Mouse (Mus musculus): ENCODE data around the gene Myo1g. TPM values are rescaled to one million over a fixed set of nuclear protein-coding genes. Genes with fewer than 3 reads are reported as not detected.
"Not testable (repeated sequence)": the region's sequence is repeated elsewhere in the genome, so short reads cannot be mapped to it uniquely, and the experiment has no call there.

The Myo1g gene
- polyA plus RNA-seq, 1 experiment from 2014 or later = 0.60 TPM

DNA sequence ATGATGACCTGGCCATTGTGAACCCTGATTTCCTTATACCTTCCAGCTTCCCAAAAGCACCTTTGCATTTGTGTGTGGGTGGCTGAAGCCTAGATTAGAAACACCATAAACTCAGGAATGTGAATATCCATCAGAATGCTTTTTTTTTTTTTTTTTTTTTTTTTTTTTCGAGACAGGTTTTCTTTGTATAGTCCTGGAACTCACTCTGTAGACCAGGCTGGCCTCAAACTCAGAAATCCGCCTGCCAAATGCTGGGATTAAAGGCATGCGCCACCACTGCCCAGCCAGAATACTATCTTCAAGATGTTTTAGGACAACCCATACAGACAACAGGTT is 25.1 kb upstream of the Myo1g start:
- Histone ChIP-seq H3K9me3 (ENCODE audit: control insufficient read depth, low read length) (no peaks in the 10 kb centered on the region), H3K9ac (ENCODE audit: low read depth, low read length) (peak overlapping the region; percentile 91), H3K27ac (ENCODE audit: low read depth, low read length) (peak overlapping the region; percentile 98), H3K4me1 (ENCODE audit: control insufficient read depth, insufficient read depth, low read length) (peaks cover 7% of the 10 kb centered on the region; the same call in 1 of the 2 replicates), H3K27me3 (ENCODE audit: control insufficient read depth, insufficient read depth, low read length) (no peaks in the 10 kb centered on the region), H3K36me3 (ENCODE audit: control insufficient read depth, insufficient read depth, low read length) (no peaks in the 10 kb centered on the region), H3K4me3 (ENCODE audit: low read length) (peak overlapping the region; percentile 87), H3K4me2 (replicated peaks; ENCODE audit: low read depth, low read length) (peak overlapping the region; percentile 79)
- 16% methylated on average over 3 of the region's 3 CpGs for WGBS
- ATAC-seq (ENCODE audit: low FRiP score, low TSS enrichment) = peak; percentile 3; the same call in 1 of the 2 replicates

DNA sequence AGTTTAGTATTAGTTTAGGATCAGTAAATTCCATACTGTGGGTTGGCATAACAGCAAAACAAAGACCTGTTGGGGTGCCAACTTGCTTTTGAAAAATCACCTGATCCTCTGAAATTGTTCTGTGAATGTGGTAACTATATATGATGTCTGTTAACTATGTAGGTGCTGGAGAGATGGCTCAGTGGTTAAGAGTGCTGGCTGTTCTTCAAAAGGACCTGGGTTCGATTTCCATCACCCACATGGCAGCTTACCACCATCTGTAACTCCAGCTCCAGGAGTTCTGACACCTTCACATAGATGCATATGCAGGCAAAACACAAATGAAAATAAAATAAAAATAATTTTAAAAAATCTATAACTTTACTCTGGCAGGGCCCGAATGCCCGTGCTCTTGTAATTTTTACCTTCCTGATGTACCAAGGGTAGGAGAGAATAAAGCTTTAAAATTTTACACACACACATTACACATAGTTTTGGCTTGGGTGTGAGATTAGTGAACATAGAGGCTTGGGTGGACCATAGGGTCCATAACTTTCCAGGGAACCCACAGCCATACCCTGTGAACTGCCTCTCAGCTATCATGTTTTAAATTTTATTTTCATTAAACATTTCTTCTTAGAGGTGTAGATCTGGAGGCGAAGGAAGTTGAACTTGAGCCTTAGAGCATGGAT is 24.6 kb upstream of the Myo1g start:
- 95% methylated on average over 4 of the region's 4 CpGs for WGBS
- no peaks in the 10 kb centered on the region for H3K36me3 ChIP-seq (ENCODE audit: control insufficient read depth, insufficient read depth, low read length)
- no peak overlapping the region; the same call in 1 of the 2 replicates for H3K4me2 ChIP-seq (replicated peaks; ENCODE audit: low read depth, low read length)
- H3K9ac ChIP-seq (ENCODE audit: low read depth, low read length) = no peak overlapping the region
- H3K27ac ChIP-seq (ENCODE audit: low read depth, low read length) = peak overlapping the region; percentile 98
- no peak for ATAC-seq (ENCODE audit: low FRiP score, low TSS enrichment)
- no peak overlapping the region for H3K4me3 ChIP-seq (ENCODE audit: low read length)
- no peaks in the 10 kb centered on the region for H3K9me3 ChIP-seq (ENCODE audit: control insufficient read depth, low read length)
- H3K27me3 ChIP-seq (ENCODE audit: control insufficient read depth, insufficient read depth, low read length) = no peaks in the 10 kb centered on the region
- H3K4me1 ChIP-seq (ENCODE audit: control insufficient read depth, insufficient read depth, low read length) = peaks cover 7% of the 10 kb centered on the region; the same call in 1 of the 2 replicates

GRCm38 (mm10) chr11:6544683-6545082 is 23.9 kb upstream of the Myo1g start:
- H3K4me2 ChIP-seq (replicated peaks; ENCODE audit: low read depth, low read length) = no peak overlapping the region

DNA sequence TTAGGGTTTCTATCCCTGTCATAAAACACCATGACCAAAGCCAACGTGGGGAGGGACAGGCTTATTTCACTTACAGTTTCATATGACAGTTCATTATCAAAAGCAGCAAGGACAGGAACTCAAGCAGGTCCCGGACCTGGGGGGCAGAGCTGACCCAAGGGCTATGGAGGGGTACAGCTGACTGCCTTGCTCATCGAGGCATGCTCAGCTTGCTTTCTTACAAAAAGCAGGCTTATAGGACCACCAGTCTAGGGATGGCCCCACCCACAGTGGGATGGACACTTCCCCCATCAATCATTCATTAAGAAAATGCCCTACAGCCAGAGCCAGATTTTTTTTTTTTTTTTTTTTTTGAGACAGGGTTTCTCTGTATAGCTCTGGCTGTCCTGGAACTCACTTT is 10.0 kb upstream of the Myo1g start:
- Histone ChIP-seq H3K27ac (ENCODE audit: low read depth, low read length) (no peak overlapping the region), H3K4me1 (ENCODE audit: control insufficient read depth, insufficient read depth, low read length) (peaks cover 4% of the 10 kb centered on the region; the same call in 1 of the 2 replicates), H3K4me2 (replicated peaks; ENCODE audit: low read depth, low read length) (no peak overlapping the region), H3K9me3 (ENCODE audit: control insufficient read depth, low read length) (no peaks in the 10 kb centered on the region), H3K4me3 (ENCODE audit: low read length) (no peak overlapping the region), H3K9ac (ENCODE audit: low read depth, low read length) (no peak overlapping the region), H3K27me3 (ENCODE audit: control insufficient read depth, insufficient read depth, low read length) (no peaks in the 10 kb centered on the region), H3K36me3 (ENCODE audit: control insufficient read depth, insufficient read depth, low read length) (peaks cover 10% of the 10 kb centered on the region)
- WGBS = 87% methylated on average over 3 of the region's 3 CpGs
- no peak for ATAC-seq (ENCODE audit: low FRiP score, low TSS enrichment)

More at GRCm38 (mm10) chr11:6544683-6545082, 23.9 kb upstream of the Myo1g start:
- 84% methylated on average over 3 of the region's 3 CpGs for WGBS
- H3K9ac ChIP-seq (ENCODE audit: low read depth, low read length) = no peak overlapping the region
- H3K4me1 ChIP-seq (ENCODE audit: control insufficient read depth, insufficient read depth, low read length) = peaks cover 7% of the 10 kb centered on the region; the same call in 1 of the 2 replicates
- H3K9me3 ChIP-seq (ENCODE audit: control insufficient read depth, low read length) = no peaks in the 10 kb centered on the region
- H3K27me3 ChIP-seq (ENCODE audit: control insufficient read depth, insufficient read depth, low read length) = no peaks in the 10 kb centered on the region
- H3K36me3 ChIP-seq (ENCODE audit: control insufficient read depth, insufficient read depth, low read length) = no peaks in the 10 kb centered on the region
- H3K4me3 ChIP-seq (ENCODE audit: low read length) = no peak overlapping the region
- no peak overlapping the region for H3K27ac ChIP-seq (ENCODE audit: low read depth, low read length)
- ATAC-seq (ENCODE audit: low FRiP score, low TSS enrichment) = no peak

- 89% methylated on average over 8 of the region's 8 CpGs for WGBS
- no peaks in the 10 kb centered on the region for H3K9me3 ChIP-seq (ENCODE audit: control insufficient read depth, low read length)
- no peak overlapping the region for H3K27ac ChIP-seq (ENCODE audit: low read depth, low read length)
- ATAC-seq (ENCODE audit: low FRiP score, low TSS enrichment) = no peak
- H3K4me1 ChIP-seq (ENCODE audit: control insufficient read depth, insufficient read depth, low read length) = peaks cover 4% of the 10 kb centered on the region; the same call in 1 of the 2 replicates
- H3K4me2 ChIP-seq (replicated peaks; ENCODE audit: low read depth, low read length) = no peak overlapping the region
- H3K9ac ChIP-seq (ENCODE audit: low read depth, low read length) = no peak overlapping the region
- peaks cover 17% of the 10 kb centered on the region for H3K36me3 ChIP-seq (ENCODE audit: control insufficient read depth, insufficient read depth, low read length)
- H3K4me3 ChIP-seq (ENCODE audit: low read length) = no peak overlapping the region
- no peaks in the 10 kb centered on the region for H3K27me3 ChIP-seq (ENCODE audit: control insufficient read depth, insufficient read depth, low read length)
Measured at GRCm38 (mm10) chr11:6529961-6530360, 9.2 kb upstream of the Myo1g start.

DNA sequence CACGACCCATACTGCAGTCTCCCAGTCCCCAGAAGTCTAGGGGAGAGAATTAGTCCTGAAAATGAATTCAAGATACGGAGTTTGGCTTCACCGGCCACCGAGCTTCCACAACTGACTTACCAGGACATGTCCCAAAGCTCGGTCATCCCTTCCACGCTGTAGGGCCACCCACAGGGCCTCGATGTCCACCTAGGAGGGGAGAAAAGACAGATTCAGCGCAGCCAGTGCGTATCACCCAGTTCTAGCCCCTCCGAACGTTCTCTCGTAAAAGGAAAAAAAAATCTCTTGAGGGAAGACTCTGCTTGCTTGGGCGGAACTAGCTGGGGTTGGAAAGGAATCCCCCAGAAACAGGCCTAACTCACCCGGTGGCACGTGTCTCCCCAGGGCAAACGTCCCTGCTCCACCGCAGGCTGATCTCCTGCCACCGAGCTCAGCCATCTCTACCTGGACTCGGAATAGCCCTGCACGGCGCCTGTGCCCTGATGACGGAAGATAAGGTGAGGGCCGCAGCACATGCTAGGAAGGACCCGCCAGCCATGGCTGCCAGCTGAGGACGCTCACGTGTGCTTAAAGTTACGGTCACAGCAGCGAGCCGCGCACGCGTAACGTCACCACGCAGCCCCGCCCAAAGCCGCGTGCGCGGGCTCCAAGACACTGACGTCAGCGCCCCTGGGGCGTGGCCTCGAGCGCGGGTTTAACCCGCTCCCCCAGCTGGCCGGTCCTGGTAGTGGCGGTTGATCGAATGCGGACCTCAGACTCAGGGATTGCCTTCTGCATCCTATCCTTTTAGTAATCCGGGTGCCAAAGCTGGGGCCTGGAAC is 7.6 kb upstream of the Myo1g start:
- WGBS = under 1% methylated on average over 51 of the region's 51 CpGs
- ATAC-seq (ENCODE audit: low FRiP score, low TSS enrichment) = peak; percentile 96

DNA sequence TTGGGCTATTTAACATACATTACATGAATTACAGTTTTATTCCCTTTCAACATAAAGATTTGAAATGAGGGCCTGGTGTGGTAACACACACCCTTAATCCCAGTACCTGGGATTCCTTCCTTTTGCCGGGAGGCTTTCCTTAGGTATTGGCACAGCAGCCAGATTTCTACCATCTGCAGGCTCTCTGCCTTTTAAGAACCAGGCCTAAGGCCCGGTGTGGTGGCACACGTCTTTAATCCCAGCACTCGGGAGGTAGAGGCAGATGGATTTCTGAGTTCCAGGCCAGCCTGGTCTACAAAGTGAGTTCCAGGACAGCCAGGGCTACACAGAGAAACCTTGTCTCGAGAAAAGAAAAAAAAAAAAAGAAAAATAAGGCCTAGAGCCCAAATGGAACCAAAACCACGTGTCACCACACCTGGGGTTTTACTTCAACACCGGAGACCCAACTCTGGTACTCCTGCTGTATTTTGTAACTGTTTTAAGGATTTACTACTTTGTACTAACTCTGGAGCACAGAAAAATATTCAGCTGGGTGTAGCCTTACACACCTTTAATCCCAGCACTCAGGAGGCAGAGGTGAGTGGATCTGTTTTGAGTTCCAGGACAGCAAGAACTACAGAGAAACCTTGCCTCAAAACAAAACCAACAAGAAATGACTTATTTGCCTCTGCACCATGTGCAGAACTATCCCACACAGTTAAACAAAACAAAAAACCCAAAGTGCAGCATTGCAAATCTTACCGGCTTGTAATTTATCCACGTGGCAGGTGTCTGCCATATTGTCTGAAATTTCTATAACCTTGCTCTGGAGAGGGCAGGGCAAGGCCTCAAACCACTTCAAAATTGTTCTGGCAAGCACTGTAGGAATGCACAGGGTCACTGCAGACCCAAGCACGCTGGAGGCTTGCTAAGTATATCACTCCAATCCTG is 6.8 kb upstream of the Myo1g start:
- peak overlapping the region; percentile 82 for H3K9ac ChIP-seq (ENCODE audit: low read depth, low read length)
- peaks cover 4% of the 10 kb centered on the region; the same call in 1 of the 2 replicates for H3K4me1 ChIP-seq (ENCODE audit: control insufficient read depth, insufficient read depth, low read length)

More for the DNA sequence above, 7.6 kb upstream of the Myo1g start:
- peak overlapping the region; percentile 88 for H3K27ac ChIP-seq (ENCODE audit: low read depth, low read length)
- H3K4me3 ChIP-seq (ENCODE audit: low read length) = peak overlapping the region; percentile 66
- H3K27me3 ChIP-seq (ENCODE audit: control insufficient read depth, insufficient read depth, low read length) = no peaks in the 10 kb centered on the region
- H3K9ac ChIP-seq (ENCODE audit: low read depth, low read length) = peak overlapping the region; percentile 82
- H3K4me2 ChIP-seq (replicated peaks; ENCODE audit: low read depth, low read length) = peak overlapping the region; percentile 65
- H3K4me1 ChIP-seq (ENCODE audit: control insufficient read depth, insufficient read depth, low read length) = peaks cover 4% of the 10 kb centered on the region; the same call in 1 of the 2 replicates
- H3K9me3 ChIP-seq (ENCODE audit: control insufficient read depth, low read length) = no peaks in the 10 kb centered on the region
- peaks cover 24% of the 10 kb centered on the region for H3K36me3 ChIP-seq (ENCODE audit: control insufficient read depth, insufficient read depth, low read length)

DNA sequence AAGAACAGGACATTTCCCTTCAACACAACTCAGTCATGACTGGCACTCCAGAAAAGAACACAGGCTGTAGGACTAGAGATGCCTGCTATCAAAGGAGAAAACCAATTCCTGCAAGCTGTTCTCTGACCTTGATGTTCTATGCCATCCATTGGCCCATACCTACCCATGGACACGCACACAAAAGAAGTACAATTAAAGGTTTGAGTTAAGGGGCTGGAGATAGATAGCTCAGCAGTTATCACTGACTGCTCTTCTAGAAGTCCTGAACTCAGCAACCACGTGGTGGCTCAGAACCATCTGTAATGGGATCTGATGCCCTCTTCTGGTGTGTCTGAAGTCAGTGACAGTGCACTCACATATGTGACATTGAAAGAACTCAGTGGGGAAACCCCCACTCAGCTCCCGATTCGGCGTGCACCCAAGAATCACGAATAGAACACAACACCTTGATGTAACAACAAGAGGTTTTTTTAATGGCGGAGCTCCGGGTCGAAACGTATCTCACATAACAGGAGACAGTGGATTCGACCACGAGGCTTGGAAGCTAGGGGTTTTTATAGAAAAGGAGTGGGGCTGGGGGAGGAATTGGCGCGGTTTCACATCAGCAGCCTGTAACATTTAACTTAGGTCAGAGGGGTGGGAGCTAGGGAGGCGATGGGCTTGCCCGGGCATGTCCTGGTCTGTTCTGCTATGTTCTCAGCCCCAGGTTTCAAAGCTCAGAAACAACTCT is 5.9 kb upstream of the Myo1g start:
- H3K4me1 ChIP-seq (ENCODE audit: control insufficient read depth, insufficient read depth, low read length); H3K9me3 ChIP-seq (ENCODE audit: control insufficient read depth, low read length); H3K27ac ChIP-seq (ENCODE audit: low read depth, low read length); ATAC-seq (ENCODE audit: low FRiP score, low TSS enrichment); H3K27me3 ChIP-seq (ENCODE audit: control insufficient read depth, insufficient read depth, low read length): not testable (repeated sequence)
- 61% methylated on average over 11 of the region's 16 CpGs for WGBS
- Histone ChIP-seq H3K4me2 (replicated peaks; ENCODE audit: low read depth, low read length) (peak overlapping the region; percentile 65), H3K36me3 (ENCODE audit: control insufficient read depth, insufficient read depth, low read length) (peaks cover 24% of the 10 kb centered on the region), H3K4me3 (ENCODE audit: low read length) (peak overlapping the region; percentile 66), H3K9ac (ENCODE audit: low read depth, low read length) (peak overlapping the region; percentile 82; the same call in 1 of the 2 replicates)

More for the DNA sequence above, 6.8 kb upstream of the Myo1g start:
- Histone ChIP-seq H3K9me3 (ENCODE audit: control insufficient read depth, low read length) (no peaks in the 10 kb centered on the region), H3K27ac (ENCODE audit: low read depth, low read length) (peak overlapping the region; percentile 88), H3K27me3 (ENCODE audit: control insufficient read depth, insufficient read depth, low read length) (no peaks in the 10 kb centered on the region), H3K4me3 (ENCODE audit: low read length) (peak overlapping the region; percentile 66), H3K36me3 (ENCODE audit: control insufficient read depth, insufficient read depth, low read length) (peaks cover 24% of the 10 kb centered on the region), H3K4me2 (replicated peaks; ENCODE audit: low read depth, low read length) (peak overlapping the region; percentile 65)
- 11% methylated on average over 10 of the region's 10 CpGs for WGBS
- ATAC-seq (ENCODE audit: low FRiP score, low TSS enrichment) = no peak; the same call in 1 of the 2 replicates

All from kidney, embryonic 14.5 days (tissue).